Mouse (Mus musculus): ENCODE measurements around the gene Cat.
A peak's percentile ranks its signal among the peaks of the same experiment; 100 is the strongest.

Gene Cat

DNA sequence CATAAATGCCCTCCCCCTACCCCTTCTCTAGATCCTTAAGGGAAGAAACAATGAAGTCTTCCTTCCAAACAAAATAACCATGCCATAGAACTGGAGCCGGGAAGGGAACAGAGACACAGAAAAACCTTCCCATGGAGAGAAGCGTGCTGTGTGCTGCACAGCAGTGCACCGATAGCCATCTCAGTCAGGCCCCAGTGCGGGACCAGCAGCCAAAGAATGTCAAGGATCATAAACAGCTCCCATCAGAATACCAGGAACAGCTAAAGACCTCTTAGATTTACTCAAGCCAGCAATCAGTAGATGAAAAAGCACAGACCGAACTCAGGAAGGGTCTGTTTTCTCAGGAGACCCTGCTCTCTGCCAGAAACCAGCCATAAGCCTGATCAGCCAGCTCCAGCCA is 48.4 kb downstream of the Cat start:
- no peak for DNase-seq (ENCODE audit: low read depth, low spot score)

DNA sequence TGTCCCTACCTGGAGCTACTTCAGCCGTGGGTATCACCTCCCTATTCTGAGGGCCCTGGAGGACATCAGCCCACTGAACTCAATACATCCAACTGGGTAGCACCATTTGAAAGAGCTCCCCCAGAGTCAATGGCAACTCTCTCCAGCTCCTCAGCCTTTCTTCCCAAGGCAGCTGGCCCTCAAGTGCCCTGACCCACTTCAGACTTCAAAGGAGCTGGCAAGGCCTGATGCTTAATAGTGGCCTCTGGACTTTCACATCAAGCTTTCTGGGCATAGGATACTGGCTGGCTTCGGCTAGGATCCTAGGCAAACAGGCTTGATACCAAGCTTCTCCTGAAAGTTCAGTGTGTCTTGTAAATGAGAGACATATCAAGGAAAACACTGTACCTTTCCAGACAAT is 49.9 kb downstream of the Cat start:
- DNase-seq (ENCODE audit: low read depth, low spot score) = no peak

DNA sequence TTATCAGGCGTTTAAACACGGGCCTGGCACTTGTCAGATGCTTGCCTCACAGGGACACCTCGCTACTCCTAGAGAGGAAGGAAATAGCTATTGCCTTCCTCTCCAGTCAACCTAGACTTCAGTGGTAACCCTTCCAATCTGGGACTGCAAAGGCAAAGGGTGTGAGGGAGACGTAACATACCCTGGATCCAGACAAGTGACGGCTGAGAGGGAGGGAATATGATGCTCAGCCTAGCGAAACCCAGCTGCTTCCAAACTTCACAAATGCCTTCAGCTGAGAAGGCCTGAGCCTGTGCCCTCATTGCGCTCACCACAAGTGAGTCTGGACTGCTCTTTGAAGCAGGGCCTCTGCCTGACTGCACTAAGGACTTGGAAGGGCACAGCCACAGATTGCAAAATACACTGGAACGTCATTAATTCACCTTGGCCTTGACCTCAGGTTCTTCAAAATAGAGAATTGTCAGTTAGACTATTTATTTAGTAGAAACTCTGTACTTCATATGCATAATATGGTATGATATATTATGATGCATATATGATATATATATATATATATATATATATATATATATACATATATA is 52.2 kb downstream of the Cat start:
- DNase-seq (ENCODE audit: low read depth, low spot score) = no peak

DNA sequence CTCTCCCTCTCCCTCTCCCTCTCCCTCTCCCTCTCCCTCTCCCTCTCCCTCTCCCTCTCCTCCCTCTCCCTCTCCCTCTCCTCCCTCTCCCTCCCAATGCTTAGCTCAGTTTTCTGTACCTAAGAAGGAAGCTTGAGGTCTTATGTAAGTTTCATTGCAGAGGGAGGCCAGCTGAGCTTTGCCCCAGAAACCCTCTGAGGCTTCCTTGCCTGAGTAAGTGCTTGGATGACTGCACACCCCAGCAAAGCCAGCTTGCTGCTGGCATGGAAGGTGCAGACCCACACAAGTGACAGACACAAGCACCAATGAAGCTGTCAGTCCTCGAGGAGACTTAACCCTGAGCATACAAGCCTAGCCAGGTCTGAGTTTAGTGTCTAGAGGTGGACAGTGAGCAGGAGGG is 54.2 kb downstream of the Cat start:
- DNase-seq (ENCODE audit: low read depth, low spot score) = no peak

DNA sequence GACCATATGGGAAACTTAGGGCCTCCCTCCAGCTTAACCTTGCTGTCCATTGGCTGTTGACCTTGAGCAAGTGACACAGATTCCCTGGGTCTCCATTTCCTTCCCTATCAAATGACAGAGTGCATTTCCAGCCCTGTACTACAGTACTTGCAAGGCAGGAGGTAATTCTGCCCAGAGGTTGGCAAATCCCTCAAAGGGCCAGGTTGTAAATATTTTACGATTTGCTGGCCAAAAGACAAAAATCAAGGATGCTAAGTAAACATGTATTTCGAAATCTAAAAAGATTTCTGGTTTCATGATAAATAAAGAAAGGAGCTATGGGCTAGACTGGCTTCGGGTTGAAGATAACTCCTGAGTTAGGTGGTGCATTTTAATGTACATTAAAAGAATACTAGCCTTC is 56.6 kb downstream of the Cat start:
- DNase-seq (ENCODE audit: low read depth, low spot score) = no peak

DNA sequence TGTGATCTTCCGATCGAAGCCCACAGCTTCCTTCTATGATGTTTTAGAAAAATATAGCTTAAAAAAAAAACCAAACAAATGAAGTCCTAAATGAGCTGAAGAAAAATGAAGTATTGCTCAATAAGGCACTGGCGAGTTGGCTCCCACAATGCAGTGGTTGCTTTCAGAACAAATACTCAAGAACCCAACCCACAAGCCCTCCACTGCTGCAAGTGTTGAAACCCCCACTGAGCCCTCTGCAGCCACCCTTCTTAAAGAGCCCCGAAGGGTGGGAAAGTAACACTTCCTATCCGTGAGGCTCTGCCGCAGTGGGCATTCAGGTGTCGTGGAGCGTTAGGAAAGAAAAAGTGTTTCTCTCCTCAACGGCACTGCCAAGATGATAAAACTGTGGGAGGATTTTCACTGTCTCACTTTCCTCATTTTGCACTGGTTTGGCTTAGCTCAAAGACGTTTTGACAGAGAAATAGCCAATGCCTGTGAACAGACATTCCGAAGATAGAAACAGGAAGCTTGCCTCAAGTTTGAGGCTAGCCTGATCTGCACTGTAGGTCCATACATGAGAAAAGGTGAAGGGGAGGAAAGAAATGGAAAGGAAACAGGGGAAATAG is 59.4 kb downstream of the Cat start:
- DNase-seq (ENCODE audit: low read depth, low spot score) = no peak

DNA sequence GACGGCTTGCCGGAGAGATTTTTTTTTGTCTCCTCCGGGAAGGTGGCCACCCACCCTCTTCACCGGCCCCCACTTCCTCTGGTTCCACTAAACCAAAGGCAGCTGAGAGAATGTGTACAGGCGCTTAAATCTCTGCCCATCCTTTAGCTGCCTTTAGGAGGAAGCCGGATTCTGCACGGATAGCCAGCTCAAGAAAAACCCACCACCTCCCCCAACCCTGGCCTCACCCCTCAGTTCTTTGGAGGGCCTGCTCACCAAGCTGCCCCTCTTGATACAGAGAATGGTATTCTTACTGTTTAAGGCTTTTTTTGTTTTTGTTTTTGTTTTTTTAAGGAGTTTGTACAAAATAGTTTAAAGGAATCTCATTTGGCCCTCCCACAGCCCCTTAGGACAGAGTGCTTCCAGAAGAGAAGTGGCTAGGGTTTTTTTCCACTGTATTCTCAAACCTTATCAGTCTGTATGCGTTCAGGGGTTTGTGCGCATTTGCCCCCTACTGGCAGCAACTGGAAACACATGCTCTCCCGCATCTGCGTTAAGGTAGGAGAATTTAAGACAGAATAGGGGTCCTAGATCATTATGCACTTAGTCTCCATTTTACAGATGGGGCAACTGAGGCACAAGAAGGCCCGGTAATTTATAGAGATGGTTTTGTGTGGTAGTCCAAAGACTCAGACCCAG is 60.5 kb downstream of the Cat start:
- peak; percentile 76 for DNase-seq (ENCODE audit: low read depth, low spot score)

DNA sequence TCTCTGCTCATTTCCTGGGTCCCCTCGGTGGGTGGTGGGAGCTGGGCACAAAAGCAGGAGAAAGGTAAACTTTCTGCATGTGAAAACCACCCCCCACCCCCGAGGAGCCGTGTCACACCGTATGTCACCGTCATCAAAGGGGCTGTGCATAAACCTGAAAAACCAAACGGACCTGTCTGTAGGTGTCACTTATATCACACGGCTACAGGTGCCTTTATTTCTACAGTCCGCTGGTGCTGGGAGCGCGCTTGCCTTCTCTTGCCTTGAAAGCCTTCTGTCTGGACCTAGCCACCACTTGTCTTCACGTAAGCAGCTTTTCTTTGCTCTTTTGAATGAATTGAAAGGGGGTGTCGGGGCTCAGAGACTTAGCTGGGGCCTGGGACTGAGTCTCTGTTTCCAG is 61.1 kb downstream of the Cat start:
- no peak for DNase-seq (ENCODE audit: low read depth, low spot score)

DNA sequence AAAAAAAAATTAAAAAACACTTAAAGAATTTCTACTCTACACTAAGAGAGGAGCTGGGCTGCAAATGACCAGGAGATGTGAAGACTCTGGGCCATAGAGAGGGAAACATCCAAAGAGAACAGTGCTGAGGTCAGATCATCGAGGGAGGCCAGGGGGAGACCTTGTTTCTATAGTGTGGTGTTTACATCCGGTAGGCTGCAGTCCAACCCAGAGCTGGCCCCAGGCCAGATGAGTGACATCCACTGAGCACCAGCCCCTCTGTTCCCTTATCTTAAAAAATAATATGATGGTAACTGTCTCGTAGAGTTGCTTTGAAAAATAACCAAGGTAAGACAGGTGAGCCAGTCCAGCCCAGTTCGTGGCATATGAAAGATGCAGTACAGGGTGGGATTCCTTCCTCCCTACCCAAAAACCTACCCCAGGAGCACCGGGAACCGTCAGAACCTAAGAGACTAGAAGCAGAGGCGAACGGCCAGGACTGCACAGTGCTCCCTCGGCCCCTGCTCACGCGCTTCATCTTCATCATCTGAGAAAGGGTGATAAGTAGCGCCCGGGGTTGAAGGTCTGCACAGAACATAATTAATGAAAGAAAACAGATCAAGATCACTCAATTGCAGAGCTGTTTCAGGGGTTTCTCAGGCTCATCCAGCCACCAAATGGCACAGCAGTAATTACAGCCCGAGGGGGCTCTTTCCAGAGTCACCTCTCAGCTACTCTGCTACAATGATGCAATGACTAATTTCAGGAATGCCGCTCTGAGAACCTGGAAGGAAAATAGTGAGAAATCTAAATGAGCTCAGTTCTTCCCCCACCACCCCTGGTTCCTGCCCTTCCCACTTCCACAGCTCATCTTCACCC is 64.1 kb downstream of the Cat start:
- no peak for DNase-seq (ENCODE audit: low read depth, low spot score)

DNA sequence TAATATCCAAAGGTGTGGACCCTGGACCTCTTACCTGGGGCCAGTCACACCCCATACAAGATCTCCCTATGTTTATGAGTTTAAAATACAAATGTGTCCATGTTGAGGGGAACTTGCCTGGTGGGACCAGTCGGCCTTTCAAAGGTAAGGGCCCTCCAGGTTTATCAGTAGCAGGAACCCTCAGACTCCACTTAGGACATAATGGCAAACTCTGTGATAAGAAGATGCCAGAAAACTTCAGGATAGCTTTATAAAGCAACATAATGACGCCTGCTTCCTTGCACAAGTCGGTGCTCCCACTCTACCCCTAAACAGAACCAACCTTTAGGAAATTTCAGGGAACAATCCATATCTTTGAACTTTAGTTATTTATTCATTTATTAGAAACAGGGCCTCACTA is 69.2 kb downstream of the Cat start:
- no peak for DNase-seq (ENCODE audit: low read depth, low spot score)

DNA sequence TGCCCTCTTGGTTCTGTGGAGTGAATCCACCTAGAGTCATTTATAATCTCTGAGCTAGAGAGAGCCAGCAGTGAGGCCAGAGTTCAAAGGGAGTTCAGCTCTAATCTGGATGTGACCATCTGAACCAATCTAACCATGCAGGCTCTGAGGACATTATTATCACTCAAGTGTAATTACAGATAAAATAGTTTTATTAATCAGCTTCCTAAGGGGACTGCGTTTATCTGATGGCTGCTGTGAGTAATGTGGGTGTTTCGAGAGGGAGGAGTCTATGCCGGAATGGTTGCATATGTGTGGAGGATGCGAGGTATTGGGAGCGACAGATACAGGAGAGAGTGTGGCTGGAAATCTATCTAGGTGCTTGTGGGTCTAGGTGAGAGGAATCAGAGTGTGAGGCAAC is 71.6 kb downstream of the Cat start:
- DNase-seq (ENCODE audit: low read depth, low spot score) = no peak

DNA sequence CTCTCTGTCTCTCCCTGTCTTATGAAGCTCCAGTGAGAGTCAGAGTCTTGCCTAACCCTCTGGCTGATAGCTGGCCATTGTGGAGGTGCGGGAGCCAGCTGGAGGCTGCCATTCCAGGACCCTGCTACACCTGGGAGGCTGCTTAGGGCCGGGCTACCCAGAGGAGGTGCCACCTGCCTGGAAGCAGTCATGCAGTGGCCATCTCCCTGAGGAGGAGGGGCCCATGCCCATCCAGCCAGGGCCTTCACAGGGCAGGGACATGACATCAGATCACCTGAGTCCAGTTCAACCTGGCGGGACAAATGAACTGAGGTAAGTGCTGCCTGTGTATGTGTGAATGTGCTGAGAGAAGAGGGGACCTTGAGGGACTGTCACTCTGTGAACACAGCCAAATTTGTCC is 73.1 kb downstream of the Cat start:
- no peak for DNase-seq (ENCODE audit: low read depth, low spot score)

DNA sequence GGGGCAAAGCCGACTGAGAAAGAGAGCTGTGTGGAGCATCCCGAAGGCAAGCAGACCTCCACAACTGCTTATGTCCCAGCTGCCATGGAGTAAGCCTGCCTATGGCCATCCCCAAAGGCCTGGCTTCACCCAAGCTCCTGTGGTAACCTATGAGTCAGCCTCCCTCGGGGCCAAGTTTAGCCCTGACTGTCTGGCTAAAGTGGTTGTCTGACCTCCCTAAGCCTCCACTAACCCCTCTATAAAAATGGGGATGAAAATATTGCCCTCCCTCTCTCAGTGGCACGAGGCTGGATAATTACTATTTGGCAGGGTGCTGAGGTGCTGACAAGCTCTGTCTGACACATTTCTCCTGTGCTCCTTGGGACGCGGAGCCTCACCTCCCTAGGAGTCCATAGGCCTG is 73.6 kb downstream of the Cat start, which contains the start of gene Elf5:
Gene Elf5 (plus strand): TSS at position 341 of the 400 bp plus-strand sequence.
- DNase-seq (ENCODE audit: low read depth, low spot score) = no peak

DNA sequence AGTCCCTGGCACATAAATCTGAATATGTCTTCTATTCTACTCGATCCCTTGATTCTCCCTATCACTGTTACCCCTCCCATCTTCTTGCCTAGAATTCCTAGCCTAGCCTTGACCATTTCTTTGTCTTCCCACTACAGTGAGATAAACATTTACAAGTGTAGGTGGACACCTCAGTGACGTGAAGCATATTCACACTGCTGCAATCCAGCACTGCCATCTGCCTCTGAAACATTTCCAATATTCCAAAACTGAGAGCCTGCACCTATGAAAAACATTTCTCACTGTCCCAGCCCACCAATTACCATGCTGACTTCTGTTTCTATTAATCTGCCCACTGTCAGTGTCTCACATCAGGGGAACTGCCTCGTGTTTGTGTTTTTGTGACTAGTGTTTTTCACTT is 78.7 kb downstream of the Cat start:
- DNase-seq (ENCODE audit: low read depth, low spot score) = no peak

Measured in ZHBTc4 (cell line).